Mouse (Mus musculus) bone marrow macrophage, adult 2 months (primary cell): Measurements from ENCODE around the gene Gm21190.
"Not testable (repeated sequence)": the region's sequence is repeated elsewhere in the genome, so short reads cannot be mapped to it uniquely, and the experiment has no call there.

ENCODE experiments used
- CTCF ChIP-seq: IDR thresholded peaks from 2 replicates; pipeline ENCODE4 v1.5.1; 2012; ENCODE audit warnings: low read depth, mild to moderate bottlenecking, low read length, moderate library complexity
- POLR2A ChIP-seq: IDR thresholded peaks from 2 replicates; pipeline ENCODE4 v1.6.1; 2012; ENCODE audit warnings: mild to moderate bottlenecking, low read depth, low read length, borderline replicate concordance

GRCm38 (mm10) chr5:15522028-15522427 is 7.0 kb downstream of the Gm21190 start:
- not testable (repeated sequence) for TF ChIP-seq CTCF, POLR2A
